Mouse (Mus musculus) embryonic facial prominence, embryonic 10.5 days (tissue): ENCODE data around the gene Grpel1. TPM values are rescaled to one million over a fixed set of nuclear protein-coding genes. Genes with fewer than 3 reads are reported as not detected.

Experiments used
- polyA plus RNA-seq: library from polyadenylated mRNA; unstranded; fragments of >200 nt; fragmentation: Nextera tagmentation; extraction: Ambion mirVana; gene quantifications from 2 replicates; pipeline ENCODE4 v1.2.1, GENCODE M21; 2016

The Grpel1 gene
- polyA plus RNA-seq, 1 experiment from 2014 or later, result 59.8 TPM

Other genes with a start within 250 kb of the Grpel1 start
- 7.0 and 8.7 TPM in 2 replicates for gene Sorcs2, start 66.9 kb upstream of the Grpel1 start, polyA plus RNA-seq
- gene Tada2b, start 19.3 kb downstream of the Grpel1 start, polyA plus RNA-seq, result 1.3 and 1.7 TPM in 2 replicates
- 1.9 and 2.0 TPM in 2 replicates for gene Ccdc96, start 19.6 kb downstream of the Grpel1 start, polyA plus RNA-seq
- gene Tbc1d14, start 128.3 kb downstream of the Grpel1 start, polyA plus RNA-seq, result 39.9 and 40.4 TPM in 2 replicates
- 25.7 and 28.5 TPM in 2 replicates for gene D5Ertd579e, start 231.0 kb downstream of the Grpel1 start, polyA plus RNA-seq